Mouse (Mus musculus) heart, adult 2 months (tissue): ENCODE measurements around the gene Srrm4. TPM values are rescaled to one million over a fixed set of nuclear protein-coding genes. Genes with fewer than 3 reads are reported as not detected.

ENCODE experiments used
- DNase-seq, 2 experiments: peaks; one replicate each; pipeline ENCODE4 v3.0.0; 2021
- H3K27ac ChIP-seq: fragments of 200-600 bp; 2 replicates; pipeline ENCODE4 v1.8.1; 2022
- H3K27me3 ChIP-seq: fragments of 200-500 bp; 2 replicates; pipeline ENCODE4 v1.6.1; 2012; ENCODE audit warnings: mild to moderate bottlenecking, low read length, inconsistent platforms, mixed read lengths; ENCODE audit not compliant: control insufficient read depth, insufficient read depth
- H3K36me3 ChIP-seq: fragments of 200-500 bp; 2 replicates; pipeline ENCODE4 v1.6.1; 2012; ENCODE audit warnings: low read length, inconsistent platforms; ENCODE audit not compliant: control insufficient read depth, insufficient read depth
- H3K4me1 ChIP-seq: fragments of 200-500 bp; 2 replicates; pipeline ENCODE4 v1.6.1; 2011; ENCODE audit warnings: low read length; ENCODE audit not compliant: control insufficient read depth, insufficient read depth
- H3K4me3 ChIP-seq: fragments of 200-600 bp; 2 replicates; pipeline ENCODE4 v1.8.1; 2022
- H3K79me2 ChIP-seq: fragments of 200-500 bp; replicated peaks from 2 replicates; pipeline ENCODE4 v1.6.1; 2012; ENCODE audit warnings: mild to moderate bottlenecking, inconsistent platforms, low read length, moderate library complexity, mixed read lengths; ENCODE audit not compliant: control insufficient read depth, insufficient read depth
- H3K9ac ChIP-seq: fragments of 200-500 bp; 2 replicates; pipeline ENCODE4 v1.6.1; 2012; ENCODE audit warnings: low read depth, mild to moderate bottlenecking, control low read depth, inconsistent platforms, low read length, mixed read lengths
- CTCF ChIP-seq: fragments of 200-600 bp; IDR thresholded peaks from 2 replicates; pipeline ENCODE4 v1.8.1; 2022; ENCODE audit warnings: antibody characterized with exemption, mild to moderate bottlenecking, moderate library complexity
- EP300 ChIP-seq: fragments of 200-500 bp; IDR thresholded peaks from 2 replicates; pipeline ENCODE4 v1.6.1; 2011; ENCODE audit warnings: low read depth, low read length, control low read depth; ENCODE audit not compliant: insufficient read depth
- POLR2A ChIP-seq: fragments of 200-500 bp; IDR thresholded peaks from 2 replicates; pipeline ENCODE4 v1.6.1; 2011; ENCODE audit warnings: mild to moderate bottlenecking, low read depth, low read length, control low read depth; ENCODE audit not compliant: insufficient read depth
- WGBS: fragments of 180-500 bp; shearing (Covaris S2); methylation state at CpG from one replicate; pipeline ENCODE4 v1.1.7; 2018; 5-methylcytosine and 5-hydroxymethylcytosine counted together
- intact Hi-C: fragments of 180-260 bp; cut with DNase I; formaldehyde crosslinking; loops from one replicate; pipeline ENCODE4 v1.15.1; 2025
- polyA plus RNA-seq: library from polyadenylated mRNA; depleted of rRNA; stranded (reverse); fragments of >200 nt; gene quantifications from 2 replicates; pipeline ENCODE4 v1.2.3, GENCODE M21; 2012
- total RNA-seq, 2 experiments: library from RNA; stranded (reverse); gene quantifications; 2 replicates each; pipeline ENCODE4 v1.2.3; 2021

Srrm4 gene
- total and polyA plus RNA-seq, 3 experiments = 7.7 to 12.2 (median 9.3) TPM

GRCm38 (mm10) chr5:116496717-116497116, 94.9 kb downstream of the Srrm4 start:
- H3K36me3 ChIP-seq = no peaks in the 10 kb centered on the region
- intact Hi-C loops = no loop called here
- H3K27ac ChIP-seq = no peak overlapping the region
- H3K4me3 ChIP-seq = no peak overlapping the region
- WGBS = 56% methylated on average over 2 of the region's 2 CpGs
- no peaks in the 10 kb centered on the region for H3K79me2 ChIP-seq
- peaks cover under 1% of the 10 kb centered on the region; the same call in 1 of the 2 replicates for H3K4me1 ChIP-seq
- H3K9ac ChIP-seq = no peak overlapping the region
- no peaks in the 10 kb centered on the region for H3K27me3 ChIP-seq
- DNase-seq = no peak
- TF ChIP-seq CTCF (no peak), POLR2A (no peak), EP300 (no peak)

- WGBS = 82% methylated on average over 9 of the region's 9 CpGs
- intact Hi-C loops = no loop called here
- DNase-seq = no peak
Observed at GRCm38 (mm10) chr5:116495466-116495865, 96.2 kb downstream of the Srrm4 start.

GRCm38 (mm10) chr5:116494377-116494776, 97.2 kb downstream of the Srrm4 start:
- H3K27me3 ChIP-seq = no peaks in the 10 kb centered on the region
- no peaks in the 10 kb centered on the region for H3K36me3 ChIP-seq
- peaks cover 2% of the 10 kb centered on the region; the same call in 1 of the 2 replicates for H3K4me1 ChIP-seq
- no peak overlapping the region for H3K27ac ChIP-seq
- no peak overlapping the region for H3K9ac ChIP-seq
- 34% methylated on average over 7 of the region's 7 CpGs for WGBS
- TF ChIP-seq CTCF = no peak
- no peak for TF ChIP-seq EP300
- intact Hi-C loops = no loop called here
- DNase-seq = no peak
- H3K4me3 ChIP-seq = no peak overlapping the region
- H3K79me2 ChIP-seq = no peaks in the 10 kb centered on the region

More at GRCm38 (mm10) chr5:116495466-116495865, 96.2 kb downstream of the Srrm4 start:
- Histone ChIP-seq H3K9ac (no peak overlapping the region), H3K4me1 (peaks cover 2% of the 10 kb centered on the region; the same call in 1 of the 2 replicates), H3K36me3 (no peaks in the 10 kb centered on the region), H3K27ac (no peak overlapping the region), H3K4me3 (no peak overlapping the region), H3K79me2 (no peaks in the 10 kb centered on the region), H3K27me3 (no peaks in the 10 kb centered on the region)
- TF ChIP-seq POLR2A = no peak
- TF ChIP-seq CTCF = no peak
- no peak for TF ChIP-seq EP300

- TF ChIP-seq POLR2A (no peak), EP300 (no peak), CTCF (no peak)
- Histone ChIP-seq H3K36me3 (no peaks in the 10 kb centered on the region), H3K79me2 (no peaks in the 10 kb centered on the region), H3K27ac (no peak overlapping the region), H3K4me1 (peaks cover 2% of the 10 kb centered on the region; the same call in 1 of the 2 replicates), H3K4me3 (no peak overlapping the region), H3K9ac (no peak overlapping the region), H3K27me3 (no peaks in the 10 kb centered on the region)
- intact Hi-C loops = no loop called here
- WGBS = 68% methylated on average over 3 of the region's 3 CpGs
- DNase-seq = no peak
Observed at GRCm38 (mm10) chr5:116492726-116493125, 98.9 kb downstream of the Srrm4 start.

- H3K27ac ChIP-seq = no peak overlapping the region
Observed at GRCm38 (mm10) chr5:116491794-116492420, 99.7 kb downstream of the Srrm4 start.

GRCm38 (mm10) chr5:116490826-116491225, 100.8 kb downstream of the Srrm4 start:
- intact Hi-C loops = no loop called here
- no peak for DNase-seq
- 45% methylated on average over 5 of the region's 5 CpGs for WGBS

More at GRCm38 (mm10) chr5:116491794-116492420, 99.7 kb downstream of the Srrm4 start:
- H3K79me2 ChIP-seq = no peaks in the 10 kb centered on the region
- H3K36me3 ChIP-seq = no peaks in the 10 kb centered on the region
- peaks cover 2% of the 10 kb centered on the region; the same call in 1 of the 2 replicates for H3K4me1 ChIP-seq
- no peak overlapping the region for H3K9ac ChIP-seq
- TF ChIP-seq POLR2A (no peak), CTCF (no peak), EP300 (no peak)
- 32% methylated on average over 12 of the region's 12 CpGs for WGBS
- no peak for DNase-seq
- H3K27me3 ChIP-seq = no peaks in the 10 kb centered on the region
- no peak overlapping the region for H3K4me3 ChIP-seq
- intact Hi-C loops = no loop called here

More at GRCm38 (mm10) chr5:116490826-116491225, 100.8 kb downstream of the Srrm4 start:
- Histone ChIP-seq H3K4me3 (no peak overlapping the region), H3K79me2 (no peaks in the 10 kb centered on the region), H3K27ac (no peak overlapping the region), H3K36me3 (no peaks in the 10 kb centered on the region), H3K9ac (no peak overlapping the region), H3K27me3 (no peaks in the 10 kb centered on the region), H3K4me1 (peaks cover 2% of the 10 kb centered on the region; the same call in 1 of the 2 replicates)
- TF ChIP-seq CTCF (no peak), EP300 (no peak)
